Mouse (Mus musculus) liver, postnatal 0 days (tissue): Measurements from ENCODE around the gene Psen2.

ENCODE experiments used
- CTCF ChIP-seq: sonication (generic); IDR thresholded peaks from 2 replicates; pipeline ENCODE4 v1.5.1; 2016; ENCODE audit warnings: antibody characterized with exemption, low read depth
- EP300 ChIP-seq: IDR thresholded peaks from 2 replicates; pipeline ENCODE4 v1.6.1; 2016; ENCODE audit warnings: antibody characterized with exemption, low read depth, mild to moderate bottlenecking

- TF ChIP-seq CTCF (no peak), EP300 (no peak)
Observed at GRCm38 (mm10) chr1:180256866-180257265, 6.4 kb downstream of the Psen2 start.
